Mouse (Mus musculus): Measurements from ENCODE around the gene Olfr186. TPM values are rescaled to one million over a fixed set of nuclear protein-coding genes. Genes with fewer than 3 reads are reported as not detected.
"Not testable (repeated sequence)": the region's sequence is repeated elsewhere in the genome, so short reads cannot be mapped to it uniquely, and the experiment has no call there.

Olfr186 gene
- not detected in 2 replicates for polyA plus RNA-seq (2015; fragmentation: Nextera tagmentation; extraction: Ambion mirVana)

DNA sequence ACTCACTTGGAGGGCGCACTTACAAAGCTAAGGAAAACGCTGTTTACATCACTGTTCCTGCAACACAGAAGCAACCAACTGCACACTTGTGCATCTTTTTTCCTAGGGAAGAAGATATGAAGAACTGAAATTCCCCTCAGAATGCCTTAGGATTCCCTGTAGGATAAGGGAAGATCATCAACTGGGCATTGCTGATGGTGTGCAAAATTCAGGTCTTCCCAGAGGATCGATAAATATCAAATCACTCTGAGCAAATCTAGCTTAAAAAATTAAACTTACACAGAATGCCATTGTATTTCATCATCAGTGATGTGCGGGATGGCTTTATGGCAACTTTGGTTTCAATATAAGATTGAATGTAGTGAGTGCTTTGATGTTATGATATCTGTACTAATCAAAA, at the start of gene Olfr186:
Gene Olfr186, minus strand, starts transcription at position 101 of the 400 bp plus-strand sequence.
- H3K27me3 ChIP-seq: no peaks in the 10 kb centered on the region
- no peak within 1 kb of the TSS for H3K4me3 ChIP-seq
- ATAC-seq: no peak
- no peak within 1 kb of the TSS for H3K4me2 ChIP-seq
- no peak within 1 kb of the TSS for H3K9ac ChIP-seq
- H3K9me3 ChIP-seq (replicated peaks): no peaks in the 10 kb centered on the region
- no peak within 1 kb of the TSS for H3K27ac ChIP-seq
- no peaks in the 10 kb centered on the region for H3K36me3 ChIP-seq (ENCODE audit: poor library complexity, severe bottlenecking)
- WGBS: 91% methylated on average over 4 of the region's 4 CpGs
- H3K4me1 ChIP-seq: no peaks in the 10 kb centered on the region

DNA sequence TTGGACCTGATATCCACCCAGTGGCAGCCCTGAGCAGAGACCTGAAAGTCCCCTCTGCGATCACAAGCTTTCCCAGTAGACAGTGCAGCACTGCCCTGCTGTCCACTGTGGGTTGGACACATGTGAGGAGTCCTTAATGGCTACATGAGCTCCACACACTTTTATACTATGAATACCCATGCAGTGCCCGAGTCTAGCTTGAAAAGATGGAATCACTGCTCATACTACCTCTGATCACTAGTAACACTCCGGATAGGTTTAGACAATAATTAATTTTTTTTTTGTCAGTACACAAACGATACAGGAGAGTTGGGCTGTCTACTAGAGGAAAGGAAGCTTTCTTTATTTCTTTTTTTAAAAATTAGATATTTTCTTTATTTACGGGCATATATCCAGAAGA, 47.8 kb upstream of the Olfr186 start, which contains the start of gene Olfr190:
Gene Olfr190, minus strand, starts transcription at position 101 of the 400 bp plus-strand sequence.
- no peaks in the 10 kb centered on the region for H3K36me3 ChIP-seq (ENCODE audit: poor library complexity, severe bottlenecking)
- no peak for ATAC-seq
- H3K27me3 ChIP-seq: no peaks in the 10 kb centered on the region
- no peak within 1 kb of the TSS for H3K9ac ChIP-seq
- WGBS: 89% methylated on average over 5 of the region's 5 CpGs
- H3K4me3 ChIP-seq: no peak within 1 kb of the TSS
- H3K4me1 ChIP-seq: no peaks in the 10 kb centered on the region
- H3K9me3 ChIP-seq (replicated peaks): no peaks in the 10 kb centered on the region
- H3K27ac ChIP-seq: no peak within 1 kb of the TSS
- no peak within 1 kb of the TSS for H3K4me2 ChIP-seq

DNA sequence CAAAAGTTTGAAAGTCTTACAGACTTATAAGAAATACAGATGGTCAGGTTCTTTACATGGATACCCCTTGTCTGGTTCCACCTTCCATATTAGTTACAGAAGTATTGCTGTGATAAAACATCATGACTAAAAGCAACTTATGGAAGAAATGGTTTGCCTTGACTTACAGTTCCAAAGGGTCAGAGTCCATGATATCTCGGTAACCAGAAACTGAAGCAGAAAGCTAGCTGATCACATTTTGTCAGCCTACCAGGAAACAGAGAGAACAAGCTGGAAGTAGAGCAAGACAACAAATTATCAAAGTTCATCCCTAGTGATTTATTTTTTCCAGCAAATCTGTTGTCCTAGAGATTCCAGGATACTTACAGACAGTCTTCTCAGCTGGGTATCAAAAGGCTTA, 43.4 kb upstream of the Olfr186 start:
- 86% methylated on average over 1 of the region's 1 CpGs for WGBS
- H3K27ac ChIP-seq: no peak overlapping the region
- no peak for ATAC-seq
- no peak overlapping the region for H3K4me2 ChIP-seq
- no peaks in the 10 kb centered on the region for H3K4me1 ChIP-seq
- no peaks in the 10 kb centered on the region for H3K36me3 ChIP-seq (ENCODE audit: poor library complexity, severe bottlenecking)
- no peaks in the 10 kb centered on the region for H3K27me3 ChIP-seq
- H3K9ac ChIP-seq: no peak overlapping the region
- H3K9me3 ChIP-seq (replicated peaks): no peaks in the 10 kb centered on the region
- H3K4me3 ChIP-seq: no peak overlapping the region

DNA sequence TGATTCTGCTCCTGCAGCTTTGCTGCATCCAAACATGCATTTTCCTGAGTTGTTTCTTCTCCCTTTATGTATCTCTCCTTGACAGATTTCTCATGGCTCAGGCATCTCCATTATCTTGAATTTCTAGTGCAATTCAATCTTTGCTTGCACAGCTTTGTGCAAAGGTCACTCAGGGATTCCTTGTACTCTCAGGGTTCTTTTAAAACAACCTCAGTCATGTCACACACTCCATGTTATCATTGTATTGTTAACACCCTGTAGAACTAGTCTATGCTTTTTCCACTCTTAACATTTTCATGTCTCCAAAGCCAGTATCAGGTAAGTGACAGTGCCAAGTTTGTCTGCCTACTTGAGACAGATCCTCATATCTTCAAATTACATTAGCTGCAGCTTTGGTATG, 41.7 kb upstream of the Olfr186 start:
- Histone ChIP-seq H3K9me3 (replicated peaks) (no peaks in the 10 kb centered on the region), H3K27me3 (no peaks in the 10 kb centered on the region), H3K27ac (no peak overlapping the region), H3K4me3 (no peak overlapping the region), H3K4me1 (no peaks in the 10 kb centered on the region), H3K36me3 (ENCODE audit: poor library complexity, severe bottlenecking) (no peaks in the 10 kb centered on the region), H3K9ac (no peak overlapping the region), H3K4me2 (no peak overlapping the region)
- ATAC-seq: no peak

DNA sequence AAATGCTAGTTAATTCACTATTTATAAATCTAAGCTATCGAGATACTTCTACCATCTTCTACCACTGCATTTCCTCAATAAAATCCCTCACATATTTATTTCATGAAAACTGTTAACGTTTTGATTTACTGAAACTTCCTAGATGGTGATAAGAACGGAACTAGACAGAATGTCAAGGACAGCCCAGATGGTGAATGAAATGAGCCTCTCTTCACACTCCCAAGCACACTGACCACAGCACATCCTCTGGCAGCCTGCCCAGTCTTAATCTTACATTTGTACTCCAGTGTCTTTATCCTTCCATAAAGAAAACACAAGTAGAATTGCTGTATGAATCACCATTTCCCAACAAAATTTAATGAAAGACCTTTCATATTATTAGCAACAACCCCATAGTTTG, 32.3 kb upstream of the Olfr186 start:
- not testable (repeated sequence) for H3K36me3 ChIP-seq (ENCODE audit: poor library complexity, severe bottlenecking); H3K27me3 ChIP-seq; H3K9me3 ChIP-seq (replicated peaks); H3K27ac ChIP-seq; H3K4me2 ChIP-seq; H3K4me3 ChIP-seq; ATAC-seq; H3K4me1 ChIP-seq; H3K9ac ChIP-seq
- 79% methylated on average over 3 of the region's 3 CpGs for WGBS

DNA sequence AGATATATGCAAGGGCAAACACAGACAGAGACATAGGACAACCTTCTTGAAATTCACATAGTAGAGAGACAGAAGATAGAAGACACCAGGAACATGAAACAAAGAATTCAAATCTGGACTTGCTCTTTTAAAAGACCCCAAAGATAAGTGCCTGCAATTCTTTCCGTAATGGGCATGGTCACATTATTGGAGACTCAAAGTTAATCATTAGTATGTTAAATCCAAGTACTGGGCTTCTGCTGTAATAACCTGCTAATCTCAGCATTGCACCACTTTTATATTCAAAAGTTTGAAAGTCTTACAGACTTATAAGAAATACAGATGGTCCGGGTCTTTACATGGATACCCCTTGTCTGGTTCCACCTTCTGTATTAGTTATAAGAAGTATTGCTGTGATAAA, 19.2 kb upstream of the Olfr186 start:
- not testable (repeated sequence) for H3K4me2 ChIP-seq; H3K27me3 ChIP-seq; H3K9me3 ChIP-seq (replicated peaks); ATAC-seq; H3K4me3 ChIP-seq; H3K4me1 ChIP-seq; H3K9ac ChIP-seq; H3K27ac ChIP-seq; H3K36me3 ChIP-seq (ENCODE audit: poor library complexity, severe bottlenecking)
- WGBS: 92% methylated on average over 2 of the region's 2 CpGs

DNA sequence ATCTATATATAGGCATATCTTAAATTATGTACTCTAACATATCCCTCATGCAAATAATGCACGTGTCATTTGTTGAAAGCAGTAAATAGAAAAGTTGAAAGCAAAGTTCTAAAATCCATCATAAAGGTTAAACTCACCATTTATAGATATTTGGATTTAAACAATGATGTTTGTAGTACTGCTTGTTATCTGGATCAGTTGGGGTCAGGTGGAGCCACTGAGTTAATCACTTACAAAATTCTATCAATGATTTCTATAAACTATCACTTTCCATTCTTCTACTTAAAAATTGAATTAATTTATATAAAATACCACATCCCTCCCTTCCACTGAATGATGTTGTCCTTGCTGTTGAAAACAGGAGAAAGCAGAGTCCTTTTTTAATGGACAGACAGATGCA, 18.8 kb upstream of the Olfr186 start:
- H3K9me3 ChIP-seq (replicated peaks): no peaks in the 10 kb centered on the region
- ATAC-seq: no peak
- no peaks in the 10 kb centered on the region for H3K4me1 ChIP-seq
- H3K27me3 ChIP-seq: no peaks in the 10 kb centered on the region
- no peaks in the 10 kb centered on the region for H3K36me3 ChIP-seq (ENCODE audit: poor library complexity, severe bottlenecking)
- no peak overlapping the region for H3K4me2 ChIP-seq
- H3K9ac ChIP-seq: no peak overlapping the region
- no peak overlapping the region for H3K4me3 ChIP-seq
- H3K27ac ChIP-seq: no peak overlapping the region
- 81% methylated on average over 1 of the region's 1 CpGs for WGBS

DNA sequence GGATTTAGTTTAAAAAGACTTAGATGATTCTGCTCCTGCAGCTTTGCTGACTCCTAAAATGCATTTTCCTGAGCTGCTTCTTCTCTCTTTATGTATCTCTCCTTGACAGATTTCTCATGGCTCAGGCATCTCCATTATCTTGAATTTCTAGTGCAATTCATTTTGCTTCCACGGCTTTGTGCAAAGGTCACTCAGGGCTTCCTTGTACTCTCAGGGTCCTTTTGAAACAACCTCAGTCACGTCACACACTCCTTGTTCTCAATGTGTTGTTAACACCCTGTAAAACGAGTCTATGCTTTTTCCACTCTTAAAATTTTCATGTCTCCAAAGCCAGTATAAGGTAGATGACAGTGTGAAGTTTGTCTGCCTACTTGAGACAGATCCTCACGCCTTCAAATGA, 17.5 kb upstream of the Olfr186 start:
- Histone ChIP-seq H3K9me3 (replicated peaks) (no peaks in the 10 kb centered on the region), H3K9ac (no peak overlapping the region), H3K4me3 (no peak overlapping the region), H3K27me3 (no peaks in the 10 kb centered on the region), H3K36me3 (ENCODE audit: poor library complexity, severe bottlenecking) (no peaks in the 10 kb centered on the region), H3K4me1 (no peaks in the 10 kb centered on the region), H3K27ac (no peak overlapping the region), H3K4me2 (no peak overlapping the region)
- WGBS: 72% methylated on average over 4 of the region's 4 CpGs
- no peak for ATAC-seq

DNA sequence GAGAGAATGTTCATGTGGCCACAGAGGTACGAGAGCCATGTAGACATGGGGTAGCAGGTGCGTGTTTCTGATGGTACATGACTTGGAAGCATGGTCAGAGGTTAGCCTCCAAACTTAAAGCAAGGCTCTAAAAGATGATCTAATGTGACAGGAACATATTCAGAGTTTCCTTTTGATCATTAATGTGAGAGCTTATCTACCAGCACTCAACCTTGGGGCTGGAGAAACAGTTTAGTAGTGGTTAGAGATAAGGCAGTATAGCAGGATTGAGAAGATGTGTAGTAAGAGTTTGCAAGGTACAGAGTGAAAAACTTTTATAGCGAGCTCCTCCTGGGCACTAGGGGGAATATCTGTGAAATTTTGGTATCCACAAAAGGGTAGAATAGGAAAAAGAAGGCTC, 15.7 kb upstream of the Olfr186 start:
- no peak for ATAC-seq
- Histone ChIP-seq H3K27me3 (no peaks in the 10 kb centered on the region), H3K4me2 (no peak overlapping the region), H3K4me1 (no peaks in the 10 kb centered on the region), H3K4me3 (no peak overlapping the region), H3K36me3 (ENCODE audit: poor library complexity, severe bottlenecking) (no peaks in the 10 kb centered on the region), H3K9ac (no peak overlapping the region), H3K9me3 (replicated peaks) (no peaks in the 10 kb centered on the region), H3K27ac (no peak overlapping the region)
- 82% methylated on average over 3 of the region's 3 CpGs for WGBS

DNA sequence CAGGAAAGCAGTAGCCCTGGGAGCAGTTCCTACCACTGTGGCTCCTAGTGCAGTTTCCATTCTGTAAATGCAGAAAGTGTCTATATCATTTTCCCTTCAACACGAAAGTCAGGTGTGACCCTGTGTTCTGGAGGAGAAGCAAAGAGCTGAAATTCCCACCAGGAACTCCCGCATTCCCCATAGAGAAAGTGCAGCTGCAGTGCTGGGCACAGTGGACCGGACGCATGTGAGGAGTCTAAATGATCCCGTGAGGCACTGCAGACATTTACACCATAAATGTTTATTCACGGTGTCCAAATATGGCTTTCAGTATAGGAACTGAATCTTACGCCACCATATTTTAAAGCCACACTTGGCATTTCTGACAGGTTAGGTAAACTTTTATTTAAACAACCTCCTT, 9.6 kb upstream of the Olfr186 start, which contains the start of gene Olfr187:
Gene Olfr187, minus strand, starts transcription at position 58 of the 400 bp plus-strand sequence.
- H3K27me3 ChIP-seq: no peaks in the 10 kb centered on the region
- no peaks in the 10 kb centered on the region for H3K9me3 ChIP-seq (replicated peaks)
- no peak within 1 kb of the TSS for H3K9ac ChIP-seq
- no peak within 1 kb of the TSS for H3K4me2 ChIP-seq
- no peak within 1 kb of the TSS for H3K27ac ChIP-seq
- ATAC-seq: no peak
- WGBS: 90% methylated on average over 7 of the region's 7 CpGs
- no peaks in the 10 kb centered on the region for H3K4me1 ChIP-seq
- no peak within 1 kb of the TSS for H3K4me3 ChIP-seq
- H3K36me3 ChIP-seq (ENCODE audit: poor library complexity, severe bottlenecking): no peaks in the 10 kb centered on the region

DNA sequence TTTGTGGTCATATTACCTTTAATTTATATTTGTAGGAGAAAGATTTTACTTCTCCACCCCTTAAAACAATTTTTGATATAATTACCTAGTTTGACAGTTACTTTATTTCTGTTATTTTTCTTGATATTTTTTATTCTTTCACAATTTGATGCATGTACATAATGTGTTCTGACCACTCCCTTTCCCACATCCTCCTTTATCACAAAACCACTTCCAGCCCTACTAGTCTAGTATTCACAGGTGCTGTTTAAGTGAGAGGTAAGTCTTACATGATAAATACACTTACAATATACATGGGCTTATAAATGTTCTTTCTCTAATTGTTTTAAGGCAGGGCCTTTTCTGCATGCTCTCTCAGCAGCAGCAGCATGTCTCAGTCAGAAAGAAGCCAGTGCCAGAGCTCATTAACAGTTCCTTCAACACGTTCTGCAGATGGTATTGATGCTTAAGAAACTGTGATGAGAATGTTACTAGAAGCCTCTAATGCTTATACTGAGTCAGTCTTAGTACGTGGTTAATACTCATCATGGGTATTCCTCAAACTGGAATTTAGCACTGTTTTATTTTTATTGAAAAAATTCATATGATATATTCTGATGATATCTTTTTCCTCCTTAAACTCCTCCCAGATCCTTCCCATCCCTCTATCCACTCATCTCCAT, 16.6 kb downstream of the Olfr186 start:
- Histone ChIP-seq H3K27me3 (no peaks in the 10 kb centered on the region), H3K36me3 (ENCODE audit: poor library complexity, severe bottlenecking) (no peaks in the 10 kb centered on the region), H3K4me1 (no peaks in the 10 kb centered on the region), H3K9me3 (replicated peaks) (no peaks in the 10 kb centered on the region), H3K27ac (no peak overlapping the region), H3K4me3 (no peak overlapping the region), H3K4me2 (no peak overlapping the region), H3K9ac (no peak overlapping the region)
- 69% methylated on average over 2 of the region's 2 CpGs for WGBS
- no peak for ATAC-seq

DNA sequence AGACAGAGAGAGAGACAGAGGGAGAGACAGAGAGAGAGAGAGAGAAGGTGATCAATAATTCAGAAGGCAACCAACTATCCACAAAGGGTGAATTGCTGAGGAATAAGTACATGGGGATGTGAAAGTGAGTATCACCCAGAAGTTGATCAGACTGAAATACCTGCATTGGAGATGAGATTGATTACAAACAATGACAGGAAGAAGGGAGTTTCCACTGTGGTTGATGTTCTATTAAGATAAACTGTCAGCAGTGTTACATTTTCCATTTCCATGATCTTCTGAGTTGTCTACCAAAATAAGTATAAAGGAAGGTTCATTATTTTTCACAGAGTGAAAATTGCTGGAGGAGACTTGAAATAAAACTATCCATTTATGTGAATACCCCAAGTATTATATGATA, 22.9 kb downstream of the Olfr186 start:
- no peak overlapping the region for H3K4me2 ChIP-seq
- no peak overlapping the region for H3K27ac ChIP-seq
- no peaks in the 10 kb centered on the region for H3K27me3 ChIP-seq
- H3K36me3 ChIP-seq (ENCODE audit: poor library complexity, severe bottlenecking): no peaks in the 10 kb centered on the region
- H3K9me3 ChIP-seq (replicated peaks): no peaks in the 10 kb centered on the region
- H3K9ac ChIP-seq: no peak overlapping the region
- no peak for ATAC-seq
- no peaks in the 10 kb centered on the region for H3K4me1 ChIP-seq
- no peak overlapping the region for H3K4me3 ChIP-seq

DNA sequence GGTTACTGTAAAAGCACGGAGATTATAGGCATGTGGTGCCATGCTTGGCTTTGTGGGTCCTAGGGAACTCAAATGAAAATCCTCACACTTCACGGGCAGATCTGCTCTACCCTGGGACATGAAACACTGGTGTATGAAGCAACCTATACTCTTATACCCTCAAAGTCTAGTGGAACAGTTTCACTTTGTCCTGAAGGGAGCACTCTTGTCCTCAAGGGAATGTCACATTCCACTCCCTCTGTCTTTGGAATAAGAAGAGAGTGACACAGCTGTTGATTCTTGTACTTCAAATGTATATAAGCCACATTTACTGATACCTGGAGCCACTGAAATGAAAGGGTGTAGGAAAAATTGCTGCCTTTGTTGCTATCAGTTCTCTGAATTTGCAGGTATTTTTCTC, 35.0 kb downstream of the Olfr186 start, which contains the start of gene Olfr183:
Gene Olfr183, plus strand, starts transcription at position 301 of the 400 bp plus-strand sequence.
- Histone ChIP-seq H3K36me3 (ENCODE audit: poor library complexity, severe bottlenecking) (no peaks in the 10 kb centered on the region), H3K27ac (no peak within 1 kb of the TSS), H3K27me3 (no peaks in the 10 kb centered on the region), H3K4me1 (no peaks in the 10 kb centered on the region), H3K4me3 (no peak within 1 kb of the TSS), H3K9ac (no peak within 1 kb of the TSS), H3K4me2 (no peak within 1 kb of the TSS), H3K9me3 (replicated peaks) (no peaks in the 10 kb centered on the region; the same call in 1 of the 2 replicates)
- WGBS: 77% methylated on average over 2 of the region's 2 CpGs
- ATAC-seq: no peak

Measured in forebrain, embryonic 13.5 days (tissue).